Mouse (Mus musculus) adrenal gland, postnatal 10 days (tissue): ENCODE measurements around the gene Carmil2. TPM values are rescaled to one million over a fixed set of nuclear protein-coding genes. Genes with fewer than 3 reads are reported as not detected.
A peak's percentile ranks its signal among the peaks of the same experiment; 100 is the strongest.

Experiments used
- DNase-seq: peaks from one replicate; pipeline ENCODE4 v3.0.0; 2021; ENCODE audit warnings: mixed read lengths
- total RNA-seq, 2 experiments: library from RNA; stranded (reverse); gene quantifications; 2 replicates each; pipeline ENCODE4 v1.2.3; 2021

Gene Carmil2
- total RNA-seq, 2 experiments from 2014 or later, result 3.6 to 4.5 TPM

GRCm38 (mm10) chr8:105722861-105723260 is 36.8 kb downstream of the Carmil2 start:
- DNase-seq, result no peak

GRCm38 (mm10) chr8:105725726-105726125 is 39.7 kb downstream of the Carmil2 start:
- no peak for DNase-seq

- DNase-seq, result peak; percentile 42
Measured at GRCm38 (mm10) chr8:105727397-105728124, 41.5 kb downstream of the Carmil2 start.

GRCm38 (mm10) chr8:105732186-105732585 is 46.1 kb downstream of the Carmil2 start:
- no peak for DNase-seq

- no peak for DNase-seq
Measured at GRCm38 (mm10) chr8:105739216-105739615, 53.1 kb downstream of the Carmil2 start.

- no peak for DNase-seq
Measured at GRCm38 (mm10) chr8:105743301-105743700, 57.2 kb downstream of the Carmil2 start.

Other genes with a start within 250 kb of the Carmil2 start
- 100 to 1,000 TPM in 1 of 2 experiments, 10 to 100 TPM in 1; 67.9 to 106 TPM for gene Tppp3, start 214.7 kb upstream of the Carmil2 start, total RNA-seq
- gene Zdhhc1, start 189.4 kb upstream of the Carmil2 start, total RNA-seq, result 10 to 100 TPM; 15.1 to 18.4 TPM
- 1 to 10 TPM; 1.9 to 2.5 TPM for gene Hsd11b2, start 167.5 kb upstream of the Carmil2 start, total RNA-seq
- 10 to 100 TPM; 92.8 to 94.0 TPM for gene Atp6v0d1, start 120.2 kb upstream of the Carmil2 start, total RNA-seq
- gene Ripor1, start 81.0 kb upstream of the Carmil2 start, total RNA-seq, result 10 to 100 TPM; 30.4 to 34.5 TPM
- gene Ctcf, start 49.7 kb upstream of the Carmil2 start, total RNA-seq, result 10 to 100 TPM; 53.0 to 62.3 TPM
- gene Agrp, start 48.9 kb upstream of the Carmil2 start, total RNA-seq, result 1 to 10 TPM in 1 of 2 experiments, under 1 TPM in 1; 0.97 to 1.3 TPM
- gene Acd, start 14.8 kb downstream of the Carmil2 start, total RNA-seq, result 10 to 100 TPM; 27.9 to 28.2 TPM
- gene Pard6a, start 14.9 kb downstream of the Carmil2 start, total RNA-seq, result 10 to 100 TPM in 1 of 2 experiments, 1 to 10 TPM in 1; 9.1 to 12.6 TPM
- gene 4933405L10Rik, start 21.4 kb downstream of the Carmil2 start, total RNA-seq, result not detected
- 1 to 10 TPM; 3.9 to 7.5 TPM for gene Enkd1, start 21.9 kb downstream of the Carmil2 start, total RNA-seq
- gene Gfod2, start 72.4 kb downstream of the Carmil2 start, total RNA-seq, result 10 to 100 TPM in 1 of 2 experiments, 1 to 10 TPM in 1; 7.5 to 12.8 TPM
- 10 to 100 TPM; 25.4 to 30.0 TPM for gene Ranbp10, start 141.1 kb downstream of the Carmil2 start, total RNA-seq
- gene Tsnaxip1, start 141.5 kb downstream of the Carmil2 start, total RNA-seq, result not detected
- gene Cenpt, start 167.0 kb downstream of the Carmil2 start, total RNA-seq, result 10 to 100 TPM in 1 of 2 experiments, 1 to 10 TPM in 1; 7.6 to 10.4 TPM
- gene Thap11, start 168.9 kb downstream of the Carmil2 start, total RNA-seq, result 10 to 100 TPM; 28.3 to 32.0 TPM
- gene Nutf2, start 174.3 kb downstream of the Carmil2 start, total RNA-seq, result 10 to 100 TPM; 39.1 to 40.1 TPM
- 10 to 100 TPM; 28.0 to 35.3 TPM for gene Edc4, start 194.6 kb downstream of the Carmil2 start, total RNA-seq
- under 1 TPM in 1 of 2 experiments, not detected in 1; 0.55 TPM for gene Nrn1l, start 207.3 kb downstream of the Carmil2 start, total RNA-seq
- 10 to 100 TPM; 32.9 to 35.6 TPM for gene Pskh1, start 214.2 kb downstream of the Carmil2 start, total RNA-seq
- gene Ctrl, start 247.6 kb downstream of the Carmil2 start, total RNA-seq, result under 1 TPM; 0.30 to 0.70 TPM